Mouse (Mus musculus) CH12.LX (cell line): ENCODE measurements at regions not wholly inside any gene's neighbourhood (a gene's known extent, or its start where the extent isn't known, plus 50 kb on each side); places are given as distances from the start of the nearest gene placed in this dataset.

Experiments used
- CTCF ChIP-seq, 2 experiments: IDR thresholded peaks in 1 of 2; conservative IDR thresholded peaks in 1 of 2; 2 replicates each; pipeline ENCODE4 v1.5.1; 2011 to 2012; ENCODE audit warnings: low read depth in 2 of 2, low read length in 2 of 2, improper control_type of control experiment in 1 of 2, inconsistent platforms in 1 of 2, mild to moderate bottlenecking in 1 of 2, moderate library complexity in 1 of 2
- GABPA ChIP-seq: IDR thresholded peaks from 2 replicates; pipeline ENCODE4 v1.6.1; 2012; ENCODE audit warnings: low read depth, low read length, improper control_type of control experiment, inconsistent platforms; ENCODE audit not compliant: insufficient replicate concordance
- HCFC1 ChIP-seq: IDR thresholded peaks from 2 replicates; pipeline ENCODE4 v1.6.1; 2012; ENCODE audit warnings: low read depth, mild to moderate bottlenecking, inconsistent platforms, low read length, improper control_type of control experiment
- POLR2A ChIP-seq: IDR thresholded peaks from 2 replicates; pipeline ENCODE4 v1.6.1; 2011; ENCODE audit warnings: low read depth, mild to moderate bottlenecking, improper control_type of control experiment, low read length
- POLR2AphosphoS2 ChIP-seq: IDR thresholded peaks from 2 replicates; pipeline ENCODE4 v1.6.1; 2011; ENCODE audit warnings: low read depth, low read length, improper control_type of control experiment
- RAD21 ChIP-seq: IDR thresholded peaks from 2 replicates; pipeline ENCODE4 v1.6.1; 2011; ENCODE audit warnings: low read depth, mild to moderate bottlenecking, low read length, improper control_type of control experiment, moderate library complexity
- USF2 ChIP-seq: conservative IDR thresholded peaks from 2 replicates; pipeline ENCODE4 v1.6.1; 2011; ENCODE audit warnings: low read depth, low read length, improper control_type of control experiment
- ZC3H11A ChIP-seq: IDR thresholded peaks from 2 replicates; pipeline ENCODE4 v1.6.1; 2012; ENCODE audit warnings: low read depth, mild to moderate bottlenecking, inconsistent platforms, low read length, improper control_type of control experiment

GRCm38 (mm10) chr2:79523441-79523840 is 66.9 kb upstream of the Cerkl start:
- TF ChIP-seq POLR2A (no peak), USF2 (no peak), CTCF (conservative IDR thresholded peaks at IDR 0.05 in 1 of 2, IDR thresholded peaks at IDR 0.05 in 1 of 2; ENCODE audit: low read depth in 2 of 2, low read length in 2 of 2) (no peak), HCFC1 (no peak), GABPA (no peak), RAD21 (no peak), ZC3H11A (no peak), POLR2AphosphoS2 (no peak)
